Mouse (Mus musculus) ZHBTc4 (cell line): ENCODE results near the gene Metrn.

ENCODE experiments used
- DNase-seq: peaks from one replicate; pipeline ENCODE4 v3.0.0-alpha.2; 2011; ENCODE audit warnings: low read depth, low spot score

The Metrn gene

DNA sequence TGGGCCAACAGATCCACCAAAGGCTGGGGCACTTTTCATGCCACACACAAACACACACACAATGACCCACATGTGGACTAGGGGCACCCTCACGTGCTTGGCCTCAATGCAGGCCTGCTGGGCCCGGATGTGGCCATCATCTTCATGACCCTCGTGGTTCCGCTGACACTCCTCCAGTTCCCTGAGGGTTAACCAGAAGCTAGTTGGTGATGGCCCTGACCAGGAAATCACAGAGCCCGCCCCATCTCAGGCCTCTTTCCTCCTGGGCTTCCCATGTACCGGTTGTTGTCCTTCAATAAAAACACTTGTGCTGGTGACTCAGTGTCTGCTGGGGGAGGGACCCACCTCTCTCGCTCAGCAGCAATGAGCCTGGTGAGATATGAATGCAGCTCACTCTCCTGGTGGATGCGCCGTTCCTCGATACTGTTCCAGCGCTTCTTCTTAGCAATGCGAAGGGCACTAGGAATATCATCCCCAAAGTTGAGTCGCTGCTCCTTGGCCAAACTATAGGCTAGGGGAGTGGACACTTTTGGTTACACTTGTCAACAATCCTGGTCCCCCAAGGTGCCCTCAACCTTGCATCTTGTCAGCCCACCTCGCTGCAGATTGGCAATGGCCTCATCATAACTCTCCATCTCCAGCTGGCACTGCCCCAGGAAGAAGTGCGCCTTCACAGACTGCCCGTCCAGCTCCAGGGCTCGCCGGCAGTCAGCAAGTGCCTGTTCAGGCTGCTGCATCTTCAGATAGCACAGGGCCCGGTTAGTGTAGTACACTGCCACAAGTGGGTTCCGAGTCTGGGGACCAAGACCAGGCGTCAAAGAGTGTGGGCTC, 34.7 kb upstream of the Metrn start:
- no peak for DNase-seq

DNA sequence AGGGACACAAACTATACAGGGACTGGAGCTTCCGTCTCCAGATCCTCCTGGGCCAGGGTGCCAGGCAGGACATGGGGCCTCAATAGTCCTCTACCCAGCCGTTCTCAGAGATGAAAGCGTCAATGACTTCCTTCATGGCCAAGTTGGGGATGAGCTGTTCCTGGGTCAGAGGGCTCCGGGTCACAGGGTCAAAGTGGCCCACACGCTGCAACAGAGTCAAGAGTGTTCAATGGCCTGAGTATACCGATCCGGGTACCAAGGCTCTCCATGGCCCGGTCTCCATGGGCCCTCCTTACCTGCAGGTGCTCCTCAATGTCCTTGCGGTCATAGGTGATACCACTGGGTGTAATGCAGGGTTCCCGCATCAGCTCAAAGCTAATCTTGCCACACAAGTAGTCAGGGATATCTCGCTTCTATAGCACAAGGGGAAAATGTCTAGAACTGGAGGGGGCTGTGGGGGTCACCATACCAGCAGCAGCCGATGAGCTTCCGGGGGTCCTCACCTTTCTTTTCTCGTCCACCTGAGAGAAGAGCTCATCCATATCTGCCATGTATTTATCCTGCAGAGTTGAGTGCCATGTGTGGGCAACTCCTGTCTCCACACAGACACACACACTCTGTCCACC, 34.0 kb upstream of the Metrn start:
- DNase-seq = no peak

DNA sequence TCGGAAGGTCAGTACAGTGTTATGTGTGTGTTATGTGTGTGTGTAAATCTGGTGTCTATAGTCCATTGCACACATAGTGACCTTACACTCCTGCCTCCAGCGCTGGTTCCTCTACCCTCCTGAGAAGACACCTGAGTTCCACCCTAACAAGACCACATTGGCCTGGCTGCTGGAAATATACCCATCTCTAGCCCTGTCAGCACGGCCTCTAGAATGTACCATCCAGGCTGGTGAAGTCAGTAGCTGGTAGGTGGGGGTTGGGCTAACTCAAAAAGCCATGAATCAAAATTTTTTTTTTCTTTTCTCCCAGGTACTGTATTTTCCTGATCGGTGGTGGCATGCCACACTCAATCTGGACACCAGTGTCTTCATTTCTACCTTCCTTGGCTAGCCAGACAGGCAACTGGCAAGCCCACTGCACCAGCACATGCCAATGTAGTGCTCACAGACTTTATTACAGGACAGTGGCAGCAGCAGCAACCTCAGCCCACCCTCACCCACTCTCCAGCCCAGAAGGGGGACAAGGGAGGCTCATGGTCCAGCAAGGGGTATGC, 33.3 kb upstream of the Metrn start:
- DNase-seq = no peak

DNA sequence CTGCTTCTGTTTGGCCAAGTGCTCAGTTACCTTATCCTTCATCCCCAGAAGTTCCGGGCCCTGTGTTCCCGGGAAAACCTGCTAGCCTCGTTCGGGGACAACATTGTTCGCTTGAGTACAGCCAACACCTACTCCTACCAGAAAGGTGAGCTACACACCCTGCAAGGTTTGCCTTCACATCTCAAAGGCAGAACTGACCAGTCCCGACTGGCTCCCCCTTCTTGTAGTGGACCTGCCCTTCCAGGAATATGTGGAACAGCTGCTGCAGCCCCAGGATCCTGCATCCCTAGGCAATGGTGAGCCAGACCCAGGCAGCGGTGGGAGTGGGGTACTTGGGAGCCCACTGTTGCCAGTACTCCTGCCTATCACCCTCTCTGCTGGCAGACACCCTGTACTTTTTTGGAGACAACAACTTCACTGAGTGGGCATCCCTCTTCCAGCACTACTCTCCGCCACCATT, 32.7 kb upstream of the Metrn start:
- DNase-seq = no peak

DNA sequence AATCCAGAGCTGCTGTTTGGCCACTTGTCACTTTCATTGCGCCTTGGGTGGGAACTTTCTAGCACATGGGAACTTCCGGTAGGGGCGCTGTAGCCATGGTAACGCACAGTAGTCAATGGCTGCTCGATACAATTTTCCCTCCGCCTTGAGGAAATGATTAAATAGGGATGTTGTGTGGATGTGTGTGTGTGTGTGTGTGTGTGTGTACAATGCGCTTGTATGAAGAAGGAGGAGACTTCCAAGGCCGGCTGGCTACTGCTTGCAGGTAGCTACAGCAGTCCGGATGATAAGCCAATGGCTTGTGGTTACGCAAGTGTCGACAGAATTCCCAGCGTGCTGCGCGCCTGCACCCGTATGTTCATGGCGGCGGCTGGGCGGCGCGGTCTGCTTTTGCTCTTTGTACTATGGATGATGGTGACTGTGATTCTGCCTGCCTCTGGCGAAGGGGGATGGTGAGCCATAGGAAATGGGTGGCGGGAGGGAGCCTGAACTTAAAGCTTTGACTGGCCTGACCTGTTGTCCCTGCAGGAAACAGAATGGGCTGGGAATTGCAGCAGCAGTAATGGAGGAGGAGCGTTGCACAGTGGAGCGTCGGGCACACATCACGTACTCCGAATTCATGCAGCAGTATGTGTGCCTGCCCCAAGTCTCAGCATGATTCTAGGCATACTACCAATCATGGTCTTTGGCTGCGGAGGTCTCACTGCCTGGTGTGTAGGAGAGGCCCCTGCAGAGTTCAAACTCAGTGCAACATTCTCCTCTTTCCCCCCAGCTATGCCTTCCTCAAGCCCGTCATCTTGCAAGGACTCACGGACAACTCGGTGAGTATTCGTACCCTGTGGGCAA, 32.0 kb upstream of the Metrn start, which contains the start of gene Jmjd8:
Jmjd8 (plus strand) TSS at position 156 of the 846 bp plus-strand sequence.
- peak; percentile 86 for DNase-seq

DNA sequence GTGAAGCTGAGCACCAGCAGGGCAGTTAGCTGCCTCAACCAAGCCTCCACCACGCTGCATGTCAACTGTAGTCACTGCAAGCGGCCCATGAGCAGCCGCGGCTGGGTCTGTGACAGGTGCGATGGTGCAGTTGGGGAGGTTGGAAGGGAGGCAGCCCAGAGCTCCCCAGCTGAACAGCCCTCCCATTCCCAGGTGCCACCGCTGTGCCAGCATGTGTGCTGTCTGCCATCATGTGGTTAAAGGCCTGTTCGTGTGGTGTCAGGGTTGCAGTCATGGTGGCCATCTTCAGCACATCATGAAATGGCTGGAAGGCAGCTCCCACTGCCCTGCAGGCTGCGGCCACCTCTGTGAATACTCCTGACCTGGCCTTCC, 31.3 kb upstream of the Metrn start:
- no peak for DNase-seq

DNA sequence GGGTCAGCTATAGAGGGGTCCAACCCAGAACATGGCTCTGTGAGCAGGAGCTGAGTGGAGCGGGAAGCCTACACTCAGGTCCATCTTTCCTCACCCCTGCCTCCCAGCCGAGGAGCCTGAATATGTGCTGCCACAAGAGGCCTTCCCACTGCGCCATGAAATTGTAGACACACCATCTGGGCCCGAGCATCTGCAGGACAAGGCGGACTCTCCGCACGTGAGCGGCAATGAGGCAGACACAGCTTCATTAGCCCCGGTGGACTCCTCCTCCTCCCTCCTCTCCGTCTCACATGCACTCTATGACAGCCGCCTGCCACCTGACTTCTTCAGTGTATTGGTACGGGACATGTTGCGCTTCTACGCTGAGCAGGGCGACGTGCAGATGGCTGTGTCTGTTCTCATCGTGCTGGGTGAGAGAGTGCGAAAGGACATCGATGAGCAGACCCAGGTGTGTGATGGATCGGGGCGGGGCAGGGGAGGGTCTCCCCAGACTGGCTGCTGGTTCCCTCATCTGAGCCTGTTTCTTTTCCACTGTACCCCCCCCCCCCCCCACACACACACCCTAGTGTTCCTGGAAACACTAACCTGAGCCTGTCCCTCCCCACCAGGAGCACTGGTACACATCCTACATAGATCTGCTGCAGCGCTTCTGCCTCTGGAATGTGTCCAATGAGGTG, 30.7 kb upstream of the Metrn start:
- peak; percentile 38 for DNase-seq

DNA sequence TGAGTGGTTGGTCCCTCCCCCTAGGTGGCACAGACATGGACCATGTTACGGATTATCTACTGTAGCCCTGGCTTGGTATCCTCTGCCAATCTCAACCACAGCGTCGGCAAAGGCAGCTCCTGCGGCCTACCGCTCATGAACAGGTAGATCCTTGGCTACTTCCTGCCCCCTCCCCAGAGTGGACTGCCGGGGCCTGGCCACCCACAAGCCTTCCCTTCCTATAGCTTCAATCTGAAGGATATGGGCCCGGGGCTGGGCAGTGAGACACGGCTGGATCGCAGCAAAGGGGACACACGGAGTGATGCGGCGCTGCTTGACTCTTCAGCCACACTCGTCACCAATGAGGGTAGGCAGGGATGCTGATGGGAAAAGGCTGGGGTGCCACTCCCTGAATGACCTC, 30.1 kb upstream of the Metrn start:
- DNase-seq = no peak

DNA sequence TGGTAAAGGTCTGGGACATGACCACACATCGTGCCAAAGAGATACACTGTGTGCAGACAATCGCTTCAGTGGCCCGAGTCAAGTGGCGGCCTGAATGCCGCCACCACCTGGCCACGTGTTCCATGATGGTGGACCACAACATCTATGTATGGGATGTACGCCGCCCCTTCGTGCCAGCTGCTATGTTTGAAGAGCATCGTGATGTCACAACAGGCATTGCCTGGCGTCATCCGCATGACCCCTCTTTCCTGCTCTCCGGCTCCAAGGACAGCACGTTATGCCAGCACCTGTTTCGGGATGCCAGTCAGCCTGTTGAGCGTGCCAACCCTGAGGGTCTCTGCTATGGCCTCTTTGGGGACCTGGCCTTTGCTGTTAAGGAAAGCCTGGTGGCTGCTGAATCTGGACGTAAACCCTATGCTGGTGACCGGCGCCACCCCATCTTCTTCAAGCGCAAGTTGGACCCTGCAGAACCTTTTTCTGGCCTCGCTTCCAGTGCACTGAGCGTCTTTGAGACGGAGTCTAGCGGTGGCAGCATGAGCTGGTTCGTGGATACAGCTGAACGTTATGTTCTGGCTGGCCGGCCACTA, 29.1 kb upstream of the Metrn start:
- no peak for DNase-seq

DNA sequence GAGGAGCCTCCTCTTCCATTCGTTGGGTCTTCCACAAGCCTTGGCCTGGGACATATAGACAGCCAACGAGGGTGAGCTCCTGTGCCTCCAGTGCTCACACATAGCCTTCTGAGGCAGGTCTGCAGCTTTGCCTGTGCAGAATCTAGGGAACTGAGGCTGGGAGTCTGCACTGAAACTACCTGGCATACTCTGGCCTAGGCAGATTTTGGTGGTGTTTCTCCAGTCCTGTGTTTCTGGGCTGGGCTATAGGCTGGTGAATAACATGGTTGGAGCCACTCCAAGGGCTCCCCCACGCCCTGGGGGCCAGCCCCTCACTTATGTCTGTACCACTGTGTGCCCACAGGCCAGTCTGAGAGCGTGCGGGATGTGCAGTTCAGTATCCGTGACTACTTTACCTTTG, 28.4 kb upstream of the Metrn start:
- no peak for DNase-seq

DNA sequence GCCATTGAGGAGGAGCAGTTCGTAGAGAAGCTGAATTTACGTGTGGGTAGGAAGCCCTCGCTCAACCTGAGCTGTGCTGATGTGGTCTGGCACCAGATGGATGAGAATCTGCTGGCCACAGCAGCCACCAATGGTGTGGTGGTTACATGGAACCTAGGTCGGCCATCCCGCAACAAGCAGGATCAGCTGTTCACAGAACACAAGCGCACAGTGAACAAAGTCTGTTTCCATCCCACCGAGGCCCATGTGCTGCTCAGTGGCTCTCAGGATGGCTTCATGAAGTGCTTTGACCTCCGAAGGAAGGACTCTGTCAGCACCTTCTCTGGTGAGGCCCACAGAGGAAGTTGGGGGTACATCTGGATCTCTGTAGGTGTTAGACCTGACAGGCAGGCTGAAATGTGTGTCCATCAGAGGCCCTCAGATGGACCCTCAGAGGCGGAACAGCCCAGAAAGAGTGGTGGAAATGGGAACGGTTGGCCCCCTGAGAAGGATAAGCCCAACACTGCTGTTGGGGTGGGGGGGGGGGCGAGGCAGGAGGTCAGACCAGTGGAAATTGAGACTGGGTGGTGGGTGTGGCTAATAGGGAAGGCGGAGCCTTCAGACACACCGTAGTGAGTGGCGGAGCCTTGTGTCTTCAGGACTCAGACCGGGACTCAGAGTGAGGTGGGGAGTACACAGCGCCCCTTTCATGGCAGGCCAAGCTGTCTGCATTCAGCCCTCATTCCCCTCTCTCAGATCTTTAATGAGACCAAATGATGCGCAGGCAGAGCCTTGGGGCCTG, 27.6 kb upstream of the Metrn start:
- peak; percentile 54 for DNase-seq

DNA sequence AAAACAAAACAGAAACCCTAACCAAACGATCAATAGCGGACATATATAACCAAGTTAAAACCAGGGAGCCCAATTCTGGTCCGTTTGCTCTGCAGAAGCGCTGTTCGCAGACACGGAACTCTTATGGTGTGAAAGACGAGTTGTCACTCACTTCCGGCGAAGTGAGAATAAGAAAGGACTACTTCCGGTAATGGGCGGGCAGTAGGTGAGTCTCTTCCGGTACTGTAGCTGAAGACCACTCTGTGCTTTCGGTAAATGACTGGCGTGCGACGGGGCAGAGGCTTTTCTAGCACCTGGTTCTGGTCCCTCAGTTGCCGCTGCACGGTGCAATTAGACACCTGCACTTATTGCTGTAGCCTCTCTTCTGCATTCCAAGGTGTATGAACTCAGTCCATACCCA, 26.5 kb upstream of the Metrn start, which contains the start of gene Wdr24:
Wdr24 (plus strand) TSS at position 176 of the 400 bp plus-strand sequence.
- DNase-seq = peak; percentile 94

DNA sequence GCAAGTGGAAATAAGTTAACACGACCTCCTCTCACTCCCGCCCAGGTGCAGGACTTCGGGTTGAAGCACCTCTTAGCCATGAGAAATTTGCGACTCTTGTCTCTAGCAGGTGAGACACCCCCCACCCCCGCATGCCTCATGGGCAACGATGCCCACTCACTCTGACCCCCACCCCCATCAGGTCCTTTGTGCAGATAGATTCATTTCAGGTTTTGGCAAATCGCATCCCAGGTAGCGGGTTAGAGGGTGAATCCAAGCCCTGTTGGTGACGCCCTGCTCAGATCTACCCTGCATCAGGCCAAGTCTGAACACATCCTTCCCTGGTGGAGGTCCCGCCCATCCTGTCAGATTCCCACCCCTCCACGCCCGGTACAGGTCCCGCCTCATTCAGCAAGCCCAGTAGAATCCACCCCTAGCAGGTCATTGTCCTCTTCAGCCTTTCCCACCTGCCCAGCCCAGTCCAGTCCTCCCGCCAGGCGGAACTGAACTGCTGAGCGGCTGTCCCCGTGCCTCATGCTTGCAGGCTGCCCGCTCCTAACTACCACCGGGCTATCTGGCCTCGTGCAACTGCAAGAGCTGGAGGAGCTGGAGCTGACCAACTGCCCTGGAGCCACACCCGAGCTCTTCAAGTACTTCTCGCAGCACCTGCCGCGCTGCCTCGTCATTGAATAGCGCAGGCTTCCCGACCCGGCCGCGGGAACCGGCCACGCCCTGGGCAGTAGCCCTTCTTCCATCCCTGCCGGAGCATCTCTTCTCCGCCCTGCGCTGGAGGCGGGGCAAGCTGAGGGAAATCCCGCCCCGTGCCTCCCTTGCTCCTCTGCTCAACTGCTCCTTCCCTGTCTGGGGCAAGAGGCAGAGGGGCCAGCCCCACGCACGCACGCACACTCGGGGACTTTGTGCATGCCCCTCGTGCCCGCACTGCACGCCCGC, 22.2 kb upstream of the Metrn start:
- DNase-seq = peak; percentile 86

DNA sequence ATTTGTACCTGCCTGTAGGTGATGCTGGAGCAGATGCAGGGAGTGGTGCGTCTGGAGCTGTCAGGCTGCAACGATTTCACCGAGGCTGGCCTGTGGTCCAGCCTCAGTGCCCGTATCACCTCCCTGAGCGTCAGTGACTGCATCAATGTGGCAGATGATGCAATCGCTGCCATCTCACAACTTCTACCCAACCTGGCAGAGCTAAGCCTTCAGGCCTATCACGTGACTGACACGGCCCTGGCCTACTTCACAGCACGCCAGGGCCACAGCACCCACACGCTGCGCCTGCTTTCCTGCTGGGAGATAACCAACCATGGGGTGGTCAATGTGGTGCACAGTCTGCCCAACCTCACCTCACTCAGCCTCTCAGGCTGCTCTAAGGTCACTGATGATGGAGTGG, 20.7 kb upstream of the Metrn start:
- DNase-seq = no peak

DNA sequence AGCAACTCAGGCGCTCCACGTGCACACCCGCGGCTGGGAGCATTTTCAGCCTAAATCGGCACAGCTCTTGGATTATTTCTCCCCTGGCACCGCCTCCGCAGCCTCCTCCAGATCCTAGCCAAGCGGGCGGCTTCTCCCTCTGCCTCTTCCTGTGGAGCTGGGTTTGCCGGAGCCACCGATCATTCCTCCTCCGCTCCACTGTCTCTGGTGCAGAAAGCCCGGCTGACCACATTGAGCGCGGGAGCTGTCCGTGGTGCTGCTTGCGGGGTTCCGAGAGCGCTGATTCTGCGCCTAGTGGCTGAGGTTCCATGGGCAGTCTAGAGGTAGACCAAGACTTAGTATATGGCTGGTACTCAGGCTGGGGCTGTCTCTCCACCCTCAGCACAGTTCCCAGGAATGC, 16.5 kb upstream of the Metrn start:
- DNase-seq = peak; percentile 96

DNA sequence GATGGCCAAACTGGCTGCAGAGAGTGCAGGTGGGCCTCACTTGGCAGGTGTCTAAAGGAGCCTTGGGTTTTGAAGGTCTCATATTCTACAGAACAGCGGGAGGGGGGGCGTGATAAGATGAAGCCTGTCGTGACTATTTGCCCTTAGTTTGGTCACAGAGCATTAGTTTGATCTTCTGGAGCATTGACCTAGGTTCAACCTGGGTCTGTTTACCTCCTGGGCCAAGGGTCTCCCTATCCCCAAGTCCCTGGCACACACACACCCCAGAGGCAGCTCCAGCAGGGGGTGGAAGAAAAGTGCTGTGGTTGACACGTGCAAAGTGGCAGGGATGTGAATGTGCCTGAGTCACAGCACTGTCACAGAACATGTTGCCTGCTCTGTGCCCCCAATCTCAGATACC, 14.0 kb upstream of the Metrn start:
- no peak for DNase-seq

DNA sequence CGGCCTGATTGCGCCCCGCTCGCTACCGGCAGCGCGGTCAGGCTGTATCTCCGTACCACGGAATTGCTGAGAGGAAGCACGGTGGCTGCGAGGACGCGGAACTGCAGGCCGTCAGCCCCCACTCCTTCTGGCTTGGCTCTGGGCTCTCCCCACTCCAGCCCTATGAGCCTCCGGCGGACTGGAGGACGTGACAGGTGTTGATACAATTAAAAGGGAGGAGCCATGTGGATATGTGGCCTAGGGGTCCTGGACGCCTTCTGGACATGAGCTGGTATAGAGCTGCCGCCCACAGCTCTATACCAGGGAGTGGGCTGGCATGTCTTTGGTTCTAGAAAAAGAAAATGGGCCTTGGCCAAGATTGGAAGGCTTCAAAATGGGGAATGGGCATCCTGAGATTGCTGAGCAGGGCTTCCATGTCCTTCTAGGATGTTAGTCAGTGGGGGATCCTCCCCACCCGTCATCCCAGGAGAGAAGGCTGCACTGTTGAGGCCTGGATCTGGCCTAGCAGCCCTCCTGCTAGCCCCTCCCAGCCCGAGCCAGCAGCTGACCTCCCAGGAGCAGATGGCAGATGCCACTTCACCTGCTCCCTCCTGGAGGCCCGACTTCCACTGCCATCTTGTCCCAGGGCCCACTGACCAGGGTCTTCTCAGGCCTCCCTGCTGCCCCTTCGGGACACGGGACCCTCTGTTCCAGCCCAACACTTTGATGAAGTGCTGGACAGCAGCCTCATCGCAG, 12.8 kb upstream of the Metrn start:
- DNase-seq = no peak
